Mouse (Mus musculus) hindbrain, embryonic 11.5 days (tissue): ENCODE data around the gene Dkkl1. TPM values are rescaled to one million over a fixed set of nuclear protein-coding genes. Genes with fewer than 3 reads are reported as not detected.

Experiments
- ATAC-seq: fragments of 200-750 bp; cut with Nextera tagmentation; 2 replicates; pipeline ENCODE4 v1.8.0; 2017; ENCODE audit warnings: mild to moderate bottlenecking, moderate TSS enrichment, moderate library complexity; ENCODE audit not compliant: low FRiP score
- DNase-seq: peaks from one replicate; pipeline ENCODE4 v3.0.0-alpha.2; 2015; ENCODE audit warnings: low spot score
- H3K27ac ChIP-seq: fragments of 300-500 bp; sonication (generic); 2 replicates; pipeline ENCODE4 v1.5.1; 2014; ENCODE audit warnings: mild to moderate bottlenecking, low read depth, low read length
- H3K27me3 ChIP-seq: fragments of 300-500 bp; sonication (generic); 2 replicates; pipeline ENCODE4 v1.6.1; 2014; ENCODE audit warnings: mild to moderate bottlenecking, low read length, moderate library complexity, mixed read lengths; ENCODE audit not compliant: control insufficient read depth, insufficient read depth
- H3K36me3 ChIP-seq: fragments of 300-500 bp; sonication (generic); 2 replicates; pipeline ENCODE4 v1.6.1; 2014; ENCODE audit warnings: mild to moderate bottlenecking, low read length, moderate library complexity, mixed read lengths; ENCODE audit not compliant: control insufficient read depth, insufficient read depth
- H3K4me1 ChIP-seq: fragments of 300-500 bp; sonication (generic); replicated peaks from 2 replicates; pipeline ENCODE4 v1.6.1; 2014; ENCODE audit warnings: low read length, mixed read lengths; ENCODE audit not compliant: control insufficient read depth, insufficient read depth
- H3K4me2 ChIP-seq: fragments of 300-500 bp; sonication (generic); replicated peaks from 2 replicates; pipeline ENCODE4 v1.6.1; 2014; ENCODE audit warnings: mild to moderate bottlenecking, low read depth, low read length
- H3K4me3 ChIP-seq: fragments of 300-500 bp; sonication (generic); 2 replicates; pipeline ENCODE4 v1.5.1; 2014; ENCODE audit warnings: low read depth, low read length
- H3K9ac ChIP-seq: fragments of 300-500 bp; sonication (generic); 2 replicates; pipeline ENCODE4 v1.6.1; 2014; ENCODE audit warnings: low read depth, low read length
- H3K9me3 ChIP-seq: fragments of 300-500 bp; sonication (generic); 2 replicates; pipeline ENCODE4 v1.6.1; 2016; ENCODE audit warnings: low read length; ENCODE audit not compliant: control insufficient read depth
- WGBS: fragments of 180-500 bp; shearing (Covaris S2); extraction: QIAGEN DNeasy Blood & Tissue Kit; methylation state at CpG from one replicate; pipeline ENCODE4 v1.1.7; 2014; 5-methylcytosine and 5-hydroxymethylcytosine counted together
- polyA plus RNA-seq: library from polyadenylated mRNA; unstranded; fragments of >200 nt; fragmentation: Nextera tagmentation; extraction: Ambion mirVana; gene quantifications from 2 replicates; pipeline ENCODE4 v1.2.1, GENCODE M21; 2014

The Dkkl1 gene
- polyA plus RNA-seq, 1 experiment from 2014 or later: 1.6 TPM

DNA sequence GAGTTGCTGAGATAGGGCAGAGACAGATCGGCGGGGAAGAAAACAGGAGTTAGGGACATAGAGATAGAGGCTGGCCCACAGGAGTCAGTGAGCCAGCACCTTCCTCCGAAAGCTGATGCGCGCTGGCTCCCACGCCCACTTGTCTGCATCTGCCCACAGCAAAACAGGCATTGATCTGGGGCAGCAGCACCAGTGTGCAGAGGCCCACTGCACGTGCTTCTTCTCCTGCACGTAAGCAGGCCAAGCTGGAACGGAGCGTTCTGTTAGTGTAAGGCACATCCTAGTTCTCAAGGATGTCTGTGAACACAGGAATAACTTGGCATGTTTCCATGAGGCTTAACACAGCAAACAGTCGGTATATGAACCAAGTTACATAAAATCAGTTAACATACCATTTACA, 13.0 kb downstream of the Dkkl1 start:
- 89% methylated on average over 11 of the region's 11 CpGs for WGBS
- H3K27me3 ChIP-seq: peaks cover 4% of the 10 kb centered on the region
- no peak overlapping the region for H3K4me3 ChIP-seq
- H3K4me1 ChIP-seq: no peaks in the 10 kb centered on the region
- H3K9ac ChIP-seq: no peak overlapping the region
- H3K9me3 ChIP-seq: no peaks in the 10 kb centered on the region
- no peak overlapping the region for H3K4me2 ChIP-seq
- no peaks in the 10 kb centered on the region for H3K36me3 ChIP-seq
- no peak for ATAC-seq
- DNase-seq: no peak
- H3K27ac ChIP-seq: no peak overlapping the region

DNA sequence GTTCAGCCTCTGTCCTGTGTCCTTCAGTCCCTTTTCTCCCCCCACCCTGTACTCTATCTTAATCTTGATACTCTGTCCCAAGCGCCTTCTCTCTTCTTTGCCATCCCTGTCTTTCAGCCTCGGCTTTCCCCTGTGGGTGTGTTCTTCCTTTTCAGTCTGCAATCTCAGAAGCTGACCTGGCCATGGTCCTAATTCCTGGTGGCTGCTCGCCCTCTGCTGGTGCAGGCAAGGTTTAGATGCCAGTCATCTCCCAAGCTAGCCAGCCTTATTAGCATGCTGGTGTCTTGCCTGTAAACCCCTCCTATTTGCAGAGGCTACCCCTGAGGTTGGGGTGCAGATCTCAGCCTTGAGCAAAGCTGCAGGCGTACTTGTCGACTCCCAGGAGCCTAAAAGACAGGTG, 13.5 kb downstream of the Dkkl1 start:
- H3K4me3 ChIP-seq: no peak overlapping the region
- DNase-seq (peak; percentile 77), ATAC-seq (peak; percentile 47)
- H3K36me3 ChIP-seq: no peaks in the 10 kb centered on the region
- no peak overlapping the region for H3K4me2 ChIP-seq
- no peak overlapping the region for H3K27ac ChIP-seq
- H3K9me3 ChIP-seq: no peaks in the 10 kb centered on the region
- H3K9ac ChIP-seq: no peak overlapping the region
- no peaks in the 10 kb centered on the region for H3K4me1 ChIP-seq
- H3K27me3 ChIP-seq: peaks cover 4% of the 10 kb centered on the region
- 18% methylated on average over 5 of the region's 5 CpGs for WGBS

DNA sequence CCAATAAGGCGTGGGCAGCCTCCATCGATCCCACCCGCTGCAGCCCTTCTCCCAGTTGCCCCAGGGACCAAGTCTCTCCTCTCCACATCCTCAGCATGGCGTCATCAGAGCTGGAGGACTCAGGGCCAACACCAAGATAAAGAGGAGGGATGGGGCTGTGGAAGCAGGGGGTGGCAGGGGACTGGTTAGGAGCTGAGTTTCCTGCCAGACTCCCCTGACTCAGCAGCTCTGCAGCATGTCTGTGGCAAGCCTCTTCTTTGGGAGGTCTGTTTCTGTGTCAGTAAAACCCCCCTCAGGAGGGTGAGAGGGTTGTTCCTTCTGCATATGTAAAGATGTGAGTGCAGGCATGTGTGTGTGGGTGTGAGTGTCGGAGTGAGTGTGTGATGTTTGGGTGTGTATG, 15.0 kb downstream of the Dkkl1 start:
- ATAC-seq (no peak), DNase-seq (no peak)
- no peak overlapping the region for H3K9ac ChIP-seq
- H3K4me2 ChIP-seq: no peak overlapping the region
- no peaks in the 10 kb centered on the region for H3K27me3 ChIP-seq
- H3K9me3 ChIP-seq: no peaks in the 10 kb centered on the region
- no peak overlapping the region for H3K4me3 ChIP-seq
- 71% methylated on average over 5 of the region's 5 CpGs for WGBS
- no peaks in the 10 kb centered on the region for H3K4me1 ChIP-seq
- no peaks in the 10 kb centered on the region for H3K36me3 ChIP-seq
- no peak overlapping the region for H3K27ac ChIP-seq

DNA sequence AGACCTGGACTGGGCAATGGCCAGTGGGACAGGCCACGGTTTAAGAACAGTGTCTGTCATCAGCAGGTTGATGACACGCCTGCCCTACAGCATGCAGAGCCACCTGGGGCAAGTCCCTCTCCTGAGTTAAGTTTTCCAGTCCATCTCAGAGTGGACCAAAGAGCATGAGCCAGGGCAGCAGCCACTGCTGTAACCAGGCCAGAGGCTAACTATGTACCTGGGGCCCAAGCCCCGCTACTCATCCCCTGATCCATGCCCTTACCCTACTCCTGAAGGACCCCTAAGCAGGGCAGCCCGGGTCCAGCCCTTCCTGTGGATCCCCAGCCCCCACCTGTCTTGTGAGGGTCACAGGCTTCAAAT, 15.8 kb downstream of the Dkkl1 start:
- Histone ChIP-seq H3K36me3 (no peaks in the 10 kb centered on the region), H3K4me3 (no peak overlapping the region), H3K9me3 (no peaks in the 10 kb centered on the region), H3K9ac (no peak overlapping the region), H3K4me1 (no peaks in the 10 kb centered on the region), H3K27ac (no peak overlapping the region), H3K27me3 (no peaks in the 10 kb centered on the region), H3K4me2 (no peak overlapping the region)
- DNase-seq: no peak
- 82% methylated on average over 4 of the region's 4 CpGs for WGBS
- no peak for ATAC-seq

DNA sequence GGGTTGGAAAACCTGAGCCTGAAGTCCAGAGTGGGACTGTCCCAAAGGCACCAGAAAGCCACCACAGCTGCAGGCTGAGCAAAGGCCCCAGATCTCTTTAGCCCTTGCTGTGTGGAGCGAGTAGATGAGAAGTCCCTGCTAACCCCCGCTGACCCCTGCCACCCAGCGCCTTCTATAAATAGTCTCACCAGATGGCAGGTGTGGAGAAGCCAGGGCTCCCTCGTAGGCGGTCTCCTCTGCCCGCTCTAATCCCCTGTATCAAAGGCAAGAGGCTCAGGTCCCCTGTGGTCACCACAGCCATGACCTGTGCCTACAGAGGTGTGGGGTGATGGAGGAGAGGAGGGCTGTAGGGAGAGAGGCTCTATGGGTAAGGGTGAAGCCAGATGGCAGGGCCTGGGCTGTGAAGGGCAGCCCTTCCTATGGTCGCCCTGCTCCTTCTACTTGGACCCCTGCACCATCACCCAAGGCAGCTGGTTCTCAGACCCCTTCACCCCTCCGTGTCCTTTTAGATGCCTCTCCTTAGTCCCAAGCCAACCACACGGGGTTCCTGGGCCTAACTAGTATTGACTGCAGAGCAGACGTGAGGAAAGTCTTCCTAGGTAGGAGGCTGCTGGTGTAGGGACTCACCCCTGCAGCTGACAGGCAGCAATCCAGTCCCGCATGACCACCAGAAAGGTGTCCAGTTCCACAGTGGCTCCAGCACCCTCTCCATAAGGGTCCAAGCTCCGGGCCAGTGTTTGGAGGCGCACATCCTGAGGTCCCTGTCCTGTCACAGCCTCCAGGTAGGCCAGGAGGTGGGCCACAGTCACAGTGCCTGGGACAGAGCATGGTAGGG, 16.4 kb downstream of the Dkkl1 start:
- 55% methylated on average over 13 of the region's 13 CpGs for whole genome bisulfite sequencing

DNA sequence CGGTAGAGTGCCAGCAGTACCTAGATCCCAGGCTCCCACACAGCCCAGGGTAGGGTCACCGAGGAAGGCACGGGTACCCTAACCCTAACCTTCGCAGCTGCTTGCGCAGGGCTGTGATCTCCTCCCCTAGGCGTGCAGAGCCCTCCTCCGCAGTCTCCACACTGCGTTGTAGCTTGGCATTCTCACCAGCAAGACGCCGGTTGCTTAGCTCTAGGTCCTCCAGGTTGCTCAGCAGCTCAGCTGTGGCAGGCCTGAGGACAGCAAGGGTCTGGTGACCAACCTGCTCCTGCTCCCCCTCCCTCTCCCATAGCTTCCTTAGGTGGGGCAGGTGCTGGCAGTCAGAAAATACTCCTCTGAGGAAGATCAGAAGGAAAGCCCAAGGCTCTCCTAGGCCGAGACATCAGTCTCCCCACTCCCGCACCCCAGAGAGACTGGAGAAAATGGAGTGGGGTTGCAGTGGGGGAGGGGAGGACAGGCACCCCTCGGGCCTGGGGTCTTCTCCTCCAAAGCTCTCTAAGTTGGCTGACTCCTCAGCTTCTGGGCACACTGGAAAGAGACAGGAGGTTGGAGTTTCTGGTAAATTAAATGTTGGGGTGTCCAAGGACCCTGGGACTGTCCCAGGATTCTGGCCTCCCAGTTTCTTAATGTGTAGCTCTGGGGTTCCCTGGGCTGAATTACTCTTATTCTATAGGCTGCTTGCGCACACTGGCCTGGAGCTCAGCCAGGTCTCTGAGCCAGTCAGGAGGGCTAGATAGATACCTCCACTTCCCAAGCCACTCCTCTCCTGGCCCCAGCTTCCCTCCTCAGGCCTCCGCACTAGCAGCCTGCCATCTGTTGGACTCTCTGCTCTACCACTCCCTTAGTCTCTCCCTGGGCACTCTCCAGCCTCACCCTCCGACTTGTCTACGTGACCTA, 17.8 kb downstream of the Dkkl1 start:
- no peak for ATAC-seq
- no peak overlapping the region for H3K27ac ChIP-seq
- 75% methylated on average over 17 of the region's 17 CpGs for WGBS
- no peak overlapping the region for H3K4me2 ChIP-seq
- H3K9ac ChIP-seq: no peak overlapping the region
- no peaks in the 10 kb centered on the region for H3K36me3 ChIP-seq
- H3K4me1 ChIP-seq: no peaks in the 10 kb centered on the region
- H3K27me3 ChIP-seq: 0 out of 2 replicates have a peak, but pooled peaks cover 2% of the 10 kb centered on the region
- H3K4me3 ChIP-seq: no peak overlapping the region
- no peak for DNase-seq
- no peaks in the 10 kb centered on the region for H3K9me3 ChIP-seq

More for the DNA sequence above, 16.4 kb downstream of the Dkkl1 start:
- DNase-seq (no peak), ATAC-seq (no peak)
- Histone ChIP-seq H3K27ac (no peak overlapping the region), H3K27me3 (no peaks in the 10 kb centered on the region), H3K9me3 (no peaks in the 10 kb centered on the region), H3K4me1 (no peaks in the 10 kb centered on the region), H3K36me3 (no peaks in the 10 kb centered on the region), H3K4me3 (no peak overlapping the region), H3K9ac (no peak overlapping the region), H3K4me2 (no peak overlapping the region)

DNA sequence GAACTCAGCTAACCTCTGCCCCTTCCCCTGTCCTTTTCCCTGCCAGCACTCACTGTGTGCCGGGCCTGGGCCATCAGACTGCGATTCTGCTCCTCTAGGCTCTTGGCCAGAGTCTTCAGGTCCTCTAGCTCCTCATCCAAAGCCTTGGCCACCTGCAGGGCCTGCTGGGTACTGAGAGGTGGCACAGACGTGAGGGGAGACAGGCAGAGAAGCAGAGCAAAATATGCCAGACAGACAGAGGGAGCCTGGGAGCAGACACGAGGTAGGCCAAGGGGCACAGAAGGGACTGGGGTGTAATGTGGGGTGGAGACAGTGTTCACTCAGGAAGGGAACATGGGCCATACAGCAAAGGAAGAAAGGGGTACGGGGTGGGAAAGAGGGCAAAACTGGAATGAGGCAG, 18.5 kb downstream of the Dkkl1 start:
- Histone ChIP-seq H3K36me3 (no peaks in the 10 kb centered on the region), H3K4me2 (no peak overlapping the region), H3K27ac (no peak overlapping the region), H3K4me1 (no peaks in the 10 kb centered on the region), H3K9ac (no peak overlapping the region), H3K27me3 (peaks cover 5% of the 10 kb centered on the region; the same call in 1 of the 2 replicates), H3K9me3 (no peaks in the 10 kb centered on the region), H3K4me3 (no peak overlapping the region)
- ATAC-seq: no peak
- 60% methylated on average over 5 of the region's 5 CpGs for WGBS
- DNase-seq: no peak

DNA sequence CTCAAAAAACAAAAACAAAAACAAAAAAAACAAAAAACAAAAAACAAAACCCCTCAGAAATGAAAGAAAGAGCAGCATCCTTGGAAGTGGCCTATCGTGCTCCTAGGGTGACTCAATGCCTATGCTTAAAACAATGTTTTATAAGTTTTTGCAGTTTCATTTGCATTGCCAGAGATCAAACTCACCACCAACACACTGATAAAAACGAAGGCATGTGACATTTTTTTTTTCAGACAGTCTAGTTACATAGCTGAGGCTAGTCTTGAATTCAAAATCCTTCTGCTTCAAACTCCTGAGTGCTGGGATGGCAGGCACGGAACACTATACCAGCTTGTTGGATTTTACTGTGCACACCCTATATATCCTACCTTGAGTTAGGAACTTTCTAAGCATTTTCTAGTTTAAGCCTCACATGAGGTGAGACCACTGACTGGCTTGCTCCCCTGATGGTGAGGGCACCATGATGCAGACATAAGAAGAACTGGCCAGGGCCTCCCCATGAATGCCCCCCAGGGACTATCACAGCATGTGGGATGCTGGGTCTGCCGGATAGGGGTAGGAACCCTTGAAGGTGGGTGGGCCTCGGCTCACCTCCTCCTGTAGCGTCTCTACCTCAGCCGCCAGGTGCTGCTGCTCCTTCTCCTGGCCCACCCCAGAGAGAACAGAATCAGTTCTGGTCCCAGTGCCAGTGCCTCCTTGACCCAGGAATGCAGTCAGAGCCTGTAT, 19.2 kb downstream of the Dkkl1 start:
- H3K4me3 ChIP-seq: no peak overlapping the region
- H3K4me1 ChIP-seq: no peaks in the 10 kb centered on the region
- H3K27ac ChIP-seq: no peak overlapping the region
- no peaks in the 10 kb centered on the region for H3K9me3 ChIP-seq
- DNase-seq (no peak), ATAC-seq (no peak)
- H3K27me3 ChIP-seq: peaks cover 5% of the 10 kb centered on the region; the same call in 1 of the 2 replicates
- no peak overlapping the region for H3K9ac ChIP-seq
- no peak overlapping the region for H3K4me2 ChIP-seq
- no peaks in the 10 kb centered on the region for H3K36me3 ChIP-seq
- WGBS: 85% methylated on average over 7 of the region's 7 CpGs
